Mouse (Mus musculus) gastrocnemius, adult 2 months (tissue): ENCODE results near the gene Frmpd1. TPM values are rescaled to one million over a fixed set of nuclear protein-coding genes. Genes with fewer than 3 reads are reported as not detected.

ENCODE experiments used
- DNase-seq: peaks from one replicate; pipeline ENCODE4 v3.0.0; 2022
- H3K27ac ChIP-seq: fragments of 200-600 bp; 2 replicates; pipeline ENCODE4 v1.8.1; 2022; ENCODE audit warnings: mild to moderate bottlenecking
- H3K4me3 ChIP-seq: fragments of 200-600 bp; 2 replicates; pipeline ENCODE4 v1.8.1; 2022; ENCODE audit warnings: mild to moderate bottlenecking, moderate library complexity
- CTCF ChIP-seq: fragments of 200-600 bp; IDR thresholded peaks from 2 replicates; pipeline ENCODE4 v1.8.1; 2022; ENCODE audit warnings: antibody characterized with exemption, mild to moderate bottlenecking, moderate library complexity
- intact Hi-C: fragments of 180-260 bp; cut with DNase I; formaldehyde crosslinking; loops from one replicate; pipeline ENCODE4 v1.15.1; 2025
- total RNA-seq, 2 experiments: library from RNA; stranded (reverse); gene quantifications; 2 replicates each; pipeline ENCODE4 v1.2.3; 2021

Frmpd1 gene
- total RNA-seq, 2 experiments from 2014 or later: 0.06 to 0.38 TPM

- Histone ChIP-seq H3K27ac (peak within 1 kb of the TSS; percentile 86), H3K4me3 (peak within 1 kb of the TSS; percentile 94)
- no peak for TF ChIP-seq CTCF
- peak; percentile 84 for DNase-seq
- intact Hi-C loops: loop anchor here (5.0 kb wide), 1 partner anchor 555 kb away; no protein-coding TSS in a partner anchor
Observed at GRCm38 (mm10) chr4:45296662-45297564, 112.2 kb downstream of the Frmpd1 start, which contains the start of gene Trmt10b. Trmt10b (plus strand) TSS chr4:45297127.

- TF ChIP-seq CTCF: no peak
- no peak overlapping the region for H3K27ac ChIP-seq
- DNase-seq: no peak
- H3K4me3 ChIP-seq: no peak overlapping the region
- intact Hi-C loops: no loop called here
Observed at GRCm38 (mm10) chr4:45305536-45305935, 120.9 kb downstream of the Frmpd1 start.

DNA sequence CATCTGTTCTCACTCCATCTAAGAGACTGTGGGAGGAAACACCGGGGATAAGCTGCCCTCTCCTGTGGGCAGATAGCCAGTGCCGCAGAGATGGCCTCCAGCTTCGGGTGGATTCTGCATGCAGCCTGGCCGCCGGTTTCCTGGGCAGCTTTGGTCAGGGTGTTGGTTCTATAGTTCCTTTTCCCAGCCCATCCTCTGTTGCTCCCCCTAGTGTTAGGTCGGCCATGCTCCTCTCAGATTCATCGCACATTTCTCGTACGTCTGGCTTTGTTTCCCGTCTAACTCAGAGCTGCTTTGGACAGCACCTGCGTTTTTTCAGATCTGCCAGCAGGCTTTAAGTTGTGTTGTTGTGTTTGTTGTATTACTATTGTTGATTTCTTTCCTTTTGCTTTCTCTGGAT is 123.4 kb downstream of the Frmpd1 start:
- TF ChIP-seq CTCF: peak; percentile 40; the same call in 1 of the 2 replicates
- no peak overlapping the region for H3K27ac ChIP-seq
- H3K4me3 ChIP-seq: no peak overlapping the region
- intact Hi-C loops: no loop called here
- DNase-seq: peak; percentile 25

DNA sequence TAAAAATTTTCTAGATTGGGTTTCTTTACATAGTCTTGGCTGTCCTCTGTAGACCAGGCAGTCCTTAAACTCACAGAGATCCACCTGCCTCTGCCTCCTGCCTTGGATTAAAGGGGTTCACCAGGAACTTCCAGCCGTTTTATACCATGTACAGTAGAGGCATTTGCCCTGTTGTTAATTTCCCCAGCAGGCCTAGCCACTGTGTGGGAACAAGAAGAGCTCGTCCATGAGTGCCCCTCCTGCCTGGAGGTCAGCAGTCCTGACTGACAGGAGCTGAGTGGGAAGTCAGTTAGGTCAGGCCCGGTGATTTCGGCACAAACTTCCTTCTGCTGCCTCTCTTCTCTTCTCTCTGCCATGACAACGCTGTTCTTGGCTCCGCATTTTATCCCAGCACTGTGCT is 123.9 kb downstream of the Frmpd1 start:
- Histone ChIP-seq H3K27ac (no peak overlapping the region), H3K4me3 (no peak overlapping the region)
- intact Hi-C loops: no loop called here
- no peak for DNase-seq
- TF ChIP-seq CTCF: no peak

DNA sequence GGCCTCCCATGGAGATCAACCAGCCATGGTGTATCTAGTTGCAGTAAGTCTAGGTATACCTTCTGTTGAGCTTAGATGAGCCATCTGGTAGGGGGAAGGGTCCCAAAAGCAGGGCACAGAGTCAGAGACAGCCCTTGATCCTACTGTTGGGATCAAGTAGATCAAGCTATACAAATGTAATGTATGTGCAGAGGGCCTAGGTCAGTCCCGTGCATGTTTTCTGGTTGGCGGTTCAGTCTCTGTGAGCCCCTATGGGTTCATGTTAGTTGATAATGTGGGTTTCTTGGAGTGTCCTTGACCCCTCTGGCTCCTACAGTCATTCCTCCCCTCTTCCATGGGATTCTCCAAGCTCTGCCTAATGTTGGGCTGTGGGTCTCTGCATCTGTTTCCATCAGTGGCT is 126.4 kb downstream of the Frmpd1 start:
- no peak for TF ChIP-seq CTCF
- Histone ChIP-seq H3K27ac (no peak overlapping the region), H3K4me3 (no peak overlapping the region)
- intact Hi-C loops: no loop called here
- no peak for DNase-seq

DNA sequence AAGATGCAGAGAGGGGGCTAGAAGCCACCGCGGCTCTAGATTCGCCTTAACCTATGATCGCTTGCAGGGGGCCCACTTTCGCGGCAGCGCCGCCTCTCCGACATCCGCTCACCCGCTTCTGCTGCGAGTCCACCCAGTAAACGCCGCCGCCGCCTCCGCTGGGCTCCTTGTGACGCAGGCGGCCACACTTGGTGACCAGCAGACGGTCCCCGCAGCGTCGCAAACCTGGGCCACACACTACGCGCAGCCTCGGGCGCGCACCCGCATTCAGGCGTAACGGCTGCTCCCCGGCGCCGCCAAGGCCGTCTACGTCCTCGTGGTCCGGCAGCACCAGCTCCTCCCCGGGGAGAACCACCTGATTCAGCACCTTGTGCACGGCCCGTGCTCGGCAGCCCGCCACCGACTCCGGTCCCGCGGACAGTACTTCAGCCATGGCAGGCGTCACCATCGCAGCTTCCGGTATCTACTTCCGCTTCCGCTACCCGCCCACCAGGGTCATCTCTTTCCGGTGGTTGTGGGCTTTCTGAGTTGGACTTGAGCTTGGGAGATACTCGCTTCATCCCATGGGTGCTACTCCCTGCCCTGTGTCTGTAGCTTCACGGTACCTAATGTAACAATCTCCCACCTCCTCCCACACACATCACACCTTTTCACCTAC is 135.6 kb downstream of the Frmpd1 start:
- peak; percentile 93 for DNase-seq
- Histone ChIP-seq H3K4me3 (peak overlapping the region; percentile 80), H3K27ac (peak overlapping the region; percentile 94)
- intact Hi-C loops: loop anchor here (1.0 kb wide), 1 partner anchor 22 kb away; the partner anchor contains the start of genes Dcaf10 and Exosc3
- no peak for TF ChIP-seq CTCF

GRCm38 (mm10) chr4:45331139-45331538 is 146.5 kb downstream of the Frmpd1 start:
- Histone ChIP-seq H3K4me3 (no peak overlapping the region), H3K27ac (no peak overlapping the region)
- no peak for TF ChIP-seq CTCF
- DNase-seq: no peak
- intact Hi-C loops: no loop called here

- intact Hi-C loops: no loop called here
- Histone ChIP-seq H3K27ac (no peak overlapping the region), H3K4me3 (no peak overlapping the region)
- no peak for TF ChIP-seq CTCF
- DNase-seq: no peak
Observed at GRCm38 (mm10) chr4:45332466-45332865, 147.8 kb downstream of the Frmpd1 start.

Other genes starting within 250 kb of the Frmpd1 start
- gene Grhpr, start 203.5 kb upstream of the Frmpd1 start, total RNA-seq: 10 to 100 TPM; 23.9 to 24.7 TPM
- 1 to 10 TPM; 2.3 to 3.0 TPM for gene Zbtb5, start 172.5 kb upstream of the Frmpd1 start, total RNA-seq
- 1 to 10 TPM; 3.8 to 4.0 TPM for gene Polr1e, start 166.3 kb upstream of the Frmpd1 start, total RNA-seq
- 1 to 10 TPM; 2.2 to 2.3 TPM for gene Fbxo10, start 100.3 kb upstream of the Frmpd1 start, total RNA-seq
- 10 to 100 TPM; 70.2 to 99.3 TPM for gene Tomm5, start 76.8 kb upstream of the Frmpd1 start, total RNA-seq
- 1 to 10 TPM; 4.1 to 6.1 TPM for gene Trmt10b, start 112.3 kb downstream of the Frmpd1 start, total RNA-seq
- 10 to 100 TPM in 1 of 2 experiments, 1 to 10 TPM in 1; 7.5 to 10.9 TPM for gene Dcaf10, start 157.2 kb downstream of the Frmpd1 start, total RNA-seq
- 10 to 100 TPM; 11.2 to 16.3 TPM for gene Exosc3, start 157.9 kb downstream of the Frmpd1 start, total RNA-seq
- 10 to 100 TPM; 90.1 to 99.7 TPM for gene Slc25a51, start 223.9 kb downstream of the Frmpd1 start, total RNA-seq